Mouse (Mus musculus) layer of hippocampus, postnatal 10 days (tissue): ENCODE results near the gene Mef2b. TPM values are rescaled to one million over a fixed set of nuclear protein-coding genes. Genes with fewer than 3 reads are reported as not detected.
"Not testable (repeated sequence)": the region's sequence is repeated elsewhere in the genome, so short reads cannot be mapped to it uniquely, and the experiment has no call there.

Experiments used
- DNase-seq, 2 experiments: peaks; one replicate each; pipeline ENCODE4 v3.0.0; 2021; ENCODE audit warnings: low spot score in 2 of 2
- microRNA-seq, 2 experiments: library from miRNA; unstranded; fragments of <30 nt; microRNA quantifications; one replicate each; pipeline ENCODE4 v1.2.0; 2021
- total RNA-seq, 2 experiments: library from RNA; stranded (reverse); gene quantifications; 2 replicates each; pipeline ENCODE4 v1.2.3; 2021

Mef2b gene
- total RNA-seq, 2 experiments from 2014 or later, result 0.57 to 0.67 TPM

- no peak for DNase-seq
These were observed 75.6 kb downstream of the Mef2b start for GRCm38 (mm10) chr8:70215092-70215491.

- DNase-seq, result not testable (repeated sequence)
These were observed 76.7 kb downstream of the Mef2b start for GRCm38 (mm10) chr8:70216161-70216560.

- DNase-seq, result peak; percentile 81 to 85
These were observed 77.1 kb downstream of the Mef2b start for GRCm38 (mm10) chr8:70216566-70216965.

Small RNA genes within 50 kb of the gene (microRNA-seq; reads per million reads assigned to microRNA genes)
- gene Mir7066, result 9.2 to 18.0 reads per million in 2 experiments

Other genes starting within 250 kb of the Mef2b start
- gene Tssk6, start 237.5 kb upstream of the Mef2b start, total RNA-seq, result under 1 TPM; 0.49 to 0.62 TPM
- 100 to 1,000 TPM; 137 to 147 TPM for gene Ndufa13, start 237.2 kb upstream of the Mef2b start, total RNA-seq
- gene Yjefn3, start 237.0 kb upstream of the Mef2b start, total RNA-seq, result 10 to 100 TPM; 11.8 to 14.1 TPM
- 10 to 100 TPM; 40.9 to 43.3 TPM for gene Gatad2a, start 143.3 kb upstream of the Mef2b start, total RNA-seq
- gene Mau2, start 97.0 kb upstream of the Mef2b start, total RNA-seq, result 10 to 100 TPM; 73.4 to 74.8 TPM
- gene Sugp1, start 96.9 kb upstream of the Mef2b start, total RNA-seq, result 10 to 100 TPM; 50.0 to 54.7 TPM
- 1 to 10 TPM; 1.3 to 2.5 TPM for gene Tm6sf2, start 66.8 kb upstream of the Mef2b start, total RNA-seq
- gene Hapln4, start 56.3 kb upstream of the Mef2b start, total RNA-seq, result 1 to 10 TPM; 6.8 to 7.7 TPM
- gene Ncan, start 18.8 kb upstream of the Mef2b start, total RNA-seq, result 100 to 1,000 TPM; 575 to 578 TPM
- gene Nr2c2ap, start 8.4 kb upstream of the Mef2b start, total RNA-seq, result 10 to 100 TPM; 36.1 to 41.7 TPM
- 10 to 100 TPM; 10.5 to 12.0 TPM for gene Rfxank, start 557 bp upstream of the Mef2b start, total RNA-seq
- 10 to 100 TPM; 39.9 to 46.5 TPM for gene Borcs8, start 212 bp upstream of the Mef2b start, total RNA-seq
- gene Tmem161a, start 32.6 kb downstream of the Mef2b start, total RNA-seq, result 10 to 100 TPM; 52.3 to 54.7 TPM
- gene Slc25a42, start 72.6 kb downstream of the Mef2b start, total RNA-seq, result 10 to 100 TPM; 27.9 to 28.8 TPM
- gene Sugp2, start 94.5 kb downstream of the Mef2b start, total RNA-seq, result 100 to 1,000 TPM; 128 to 138 TPM
- 10 to 100 TPM; 88.5 to 90.7 TPM for gene Armc6, start 94.8 kb downstream of the Mef2b start, total RNA-seq
- gene Homer3, start 143.1 kb downstream of the Mef2b start, total RNA-seq, result 10 to 100 TPM; 45.7 to 47.0 TPM
- gene Ddx49, start 162.8 kb downstream of the Mef2b start, total RNA-seq, result 10 to 100 TPM; 49.0 to 53.0 TPM
- 100 to 1,000 TPM; 122 to 145 TPM for gene Cope, start 162.8 kb downstream of the Mef2b start, total RNA-seq
- 10 to 100 TPM; 94.6 to 99.0 TPM for gene Cers1, start 176.1 kb downstream of the Mef2b start, total RNA-seq
- gene Gdf1, start 190.1 kb downstream of the Mef2b start, total RNA-seq, result 10 to 100 TPM; 13.2 to 23.5 TPM
- 10 to 100 TPM; 50.8 to 51.0 TPM for gene Upf1, start 213.6 kb downstream of the Mef2b start, total RNA-seq
- gene Comp, start 233.8 kb downstream of the Mef2b start, total RNA-seq, result under 1 TPM in 1 of 2 experiments, not detected in 1; 0.31 TPM